Mouse (Mus musculus) neutrophil, adult 59 days (primary cell): ENCODE measurements around the gene Ddx21. TPM values are rescaled to one million over a fixed set of nuclear protein-coding genes. Genes with fewer than 3 reads are reported as not detected.

ENCODE experiments used
- total RNA-seq, 2 experiments: library from RNA; stranded (reverse); gene quantifications; 1 replicate in 1 of 2; 2 replicates in 1 of 2; pipeline ENCODE4 v1.2.4; 2023

Gene Ddx21
- total RNA-seq: 10 to 100 TPM; 40.7 to 41.9 TPM

GRCm38 (mm10) chr10:62602177-62603040 lies at the start of gene Ddx21:
Ddx21 (minus strand) TSS chr10:62602281.

GRCm38 (mm10) chr10:62650881-62651810 lies 49.1 kb upstream of the Ddx21 start, which contains the start of gene Ddx50:
Ddx50 (minus strand) TSS chr10:62651218.

GRCm38 (mm10) chr10:62578338-62579100 lies 23.6 kb downstream of the Ddx21 start, which contains the start of gene Kif1bp:
Kif1bp (minus strand) TSS chr10:62578457.

Other genes with a start within 250 kb of the Ddx21 start
- 10 to 100 TPM; 86.3 to 98.2 TPM for gene Hk1, start 222.4 kb downstream of the Ddx21 start, total RNA-seq
- not detected for gene Hkdc1, start 179.8 kb downstream of the Ddx21 start, total RNA-seq
- gene 4930507D05Rik, start 152.8 kb downstream of the Ddx21 start, total RNA-seq: under 1 TPM in 1 of 2 experiments, not detected in 1; 0.26 TPM
- 10 to 100 TPM; 10.5 to 13.2 TPM for gene Supv3l1, start 152.5 kb downstream of the Ddx21 start, total RNA-seq
- gene Vps26a, start 115.5 kb downstream of the Ddx21 start, total RNA-seq: 10 to 100 TPM; 46.3 to 55.1 TPM
- gene Srgn, start 74.8 kb downstream of the Ddx21 start, total RNA-seq: 1,000 to 10,000 TPM; 1,084 to 1,105 TPM
- gene Kif1bp, start 23.8 kb downstream of the Ddx21 start, total RNA-seq: 10 to 100 TPM; 20.7 to 21.6 TPM
- gene Ddx50, start 48.9 kb upstream of the Ddx21 start, total RNA-seq: 10 to 100 TPM; 51.3 to 60.4 TPM
- gene Stox1, start 123.8 kb upstream of the Ddx21 start, total RNA-seq: not detected
- 10 to 100 TPM; 67.9 to 70.1 TPM for gene Ccar1, start 190.0 kb upstream of the Ddx21 start, total RNA-seq